Mouse (Mus musculus): ENCODE measurements around the gene Gm47791.

DNA sequence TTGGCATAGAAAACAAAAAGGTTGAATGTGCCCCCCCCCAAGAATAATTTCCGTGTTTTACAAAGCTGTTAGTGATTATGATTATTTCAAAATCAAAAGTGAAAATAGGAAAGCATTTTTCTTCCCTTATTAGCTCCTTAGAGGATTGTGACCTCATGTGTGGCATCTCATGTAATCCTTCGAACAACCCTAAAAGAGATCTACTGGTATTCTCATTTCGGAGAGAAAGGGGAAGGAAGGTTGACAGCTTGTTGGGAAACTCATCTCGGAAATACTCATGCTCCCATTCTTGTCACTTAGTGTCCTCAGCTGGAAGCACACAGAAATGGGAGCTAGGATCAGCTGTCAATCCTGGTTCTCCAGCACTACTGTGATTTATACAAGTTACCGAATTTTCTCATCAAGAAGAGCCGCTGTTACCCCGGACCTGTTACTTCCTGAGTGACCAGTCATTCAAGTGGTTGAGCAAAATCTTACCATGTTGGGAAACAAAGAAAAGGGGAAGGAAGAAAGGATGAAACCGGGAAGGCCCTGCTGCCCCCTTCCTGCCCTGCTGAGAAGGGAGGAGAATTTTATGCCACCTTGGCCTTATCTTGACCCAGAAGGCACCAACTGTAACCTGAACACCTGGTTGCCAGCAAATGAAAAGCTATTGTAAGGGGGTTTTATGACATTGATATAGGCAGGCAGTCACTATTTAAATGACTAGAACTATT lies 9.4 kb downstream of the Gm47791 start:
- TF ChIP-seq POLR2A (IDR thresholded peaks at IDR 0.05; ENCODE audit: insufficient read depth, low read length) (no peak), CTCF (IDR thresholded peaks at IDR 0.05; ENCODE audit: low read depth, low read length) (no peak), EP300 (IDR thresholded peaks at IDR 0.05; ENCODE audit: insufficient read depth, low read depth, low read length) (no peak)
